Mouse (Mus musculus): ENCODE results near the gene Mrc2.

Mrc2 gene

DNA sequence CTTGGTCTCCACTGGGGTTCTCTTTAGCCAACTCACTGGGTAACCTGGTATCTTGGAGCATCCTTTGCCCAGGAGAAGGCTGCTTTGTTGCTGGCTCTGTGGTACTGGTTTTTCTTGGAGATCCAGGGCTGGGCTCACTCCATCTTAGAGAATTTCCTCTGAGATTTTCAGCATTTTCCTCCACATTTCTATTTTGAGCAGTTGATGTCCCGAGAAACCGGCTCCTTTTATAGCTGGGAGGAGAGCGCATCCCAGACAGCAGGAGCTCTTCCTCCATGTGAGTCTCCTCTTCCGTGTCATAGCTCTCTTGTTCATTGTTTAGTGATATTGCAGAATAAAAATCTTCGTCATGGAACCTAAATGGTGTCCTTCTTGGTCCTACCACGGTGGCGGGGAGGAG lies 97.8 kb downstream of the Mrc2 start:
- DNase-seq (ENCODE audit: low spot score): no peak
